Mouse (Mus musculus) MEL (cell line): Measurements from ENCODE around the gene Nes.

Experiments
- CHD1 ChIP-seq: IDR thresholded peaks from 2 replicates; pipeline ENCODE4 v1.6.1; 2012; ENCODE audit warnings: low read depth, mild to moderate bottlenecking, inconsistent platforms, low read length, improper control_type of control experiment
- CTCF ChIP-seq, 3 experiments: IDR thresholded peaks in 2 of 3; conservative IDR thresholded peaks in 1 of 3; 2 replicates each; pipeline ENCODE4 v1.5.1; 2011 to 2012; ENCODE audit warnings: low read length in 3 of 3, low read depth in 2 of 3, mild to moderate bottlenecking in 2 of 3, improper control_type of control experiment in 1 of 3, inconsistent platforms in 1 of 3, mixed read lengths in 1 of 3, moderate library complexity in 1 of 3; ENCODE audit not compliant: control insufficient read depth in 1 of 3, insufficient read depth in 1 of 3, poor library complexity in 1 of 3, severe bottlenecking in 1 of 3
- GABPA ChIP-seq: IDR thresholded peaks from 2 replicates; pipeline ENCODE4 v1.6.1; 2012; ENCODE audit warnings: low read depth, mild to moderate bottlenecking, inconsistent platforms, low read length, improper control_type of control experiment, moderate library complexity
- HCFC1 ChIP-seq: IDR thresholded peaks from 2 replicates; pipeline ENCODE4 v1.6.1; 2012; ENCODE audit warnings: low read depth, mild to moderate bottlenecking, inconsistent platforms, low read length, improper control_type of control experiment, moderate library complexity
- KAT2A ChIP-seq: conservative IDR thresholded peaks from 2 replicates; pipeline ENCODE4 v1.6.1; 2012; ENCODE audit warnings: low read depth, low read length, improper control_type of control experiment, inconsistent platforms
- MAZ ChIP-seq: IDR thresholded peaks from 2 replicates; pipeline ENCODE4 v1.6.1; 2012; ENCODE audit warnings: low read depth, mild to moderate bottlenecking, inconsistent platforms, low read length, improper control_type of control experiment
- NELFE ChIP-seq: IDR thresholded peaks from 2 replicates; pipeline ENCODE4 v1.6.1; 2011; ENCODE audit warnings: low read depth, low read length, improper control_type of control experiment
- POLR2AphosphoS2 ChIP-seq: IDR thresholded peaks from 2 replicates; pipeline ENCODE4 v1.6.1; 2011; ENCODE audit warnings: low read length, improper control_type of control experiment
- RAD21 ChIP-seq: IDR thresholded peaks from 2 replicates; pipeline ENCODE4 v1.6.1; 2011; ENCODE audit warnings: mild to moderate bottlenecking, low read depth, low read length, improper control_type of control experiment
- TBP ChIP-seq: IDR thresholded peaks from 2 replicates; pipeline ENCODE4 v1.8.0; 2011; ENCODE audit warnings: low read depth, low read length, improper control_type of control experiment
- TCF12 ChIP-seq: IDR thresholded peaks from 2 replicates; pipeline ENCODE4 v1.6.1; 2014; ENCODE audit warnings: low read depth, mild to moderate bottlenecking, inconsistent platforms, low read length, improper control_type of control experiment, moderate library complexity
- UBTF ChIP-seq: IDR thresholded peaks from 2 replicates; pipeline ENCODE4 v1.6.1; 2012; ENCODE audit warnings: low read depth, mild to moderate bottlenecking, inconsistent platforms, low read length, improper control_type of control experiment, moderate library complexity, borderline replicate concordance; ENCODE audit not compliant: insufficient read depth
- USF1 ChIP-seq: IDR thresholded peaks from 2 replicates; pipeline ENCODE4 v1.6.1; 2014; ENCODE audit warnings: low read depth, mild to moderate bottlenecking, inconsistent platforms, low read length, improper control_type of control experiment, moderate library complexity
- ZKSCAN1 ChIP-seq: IDR thresholded peaks from 2 replicates; pipeline ENCODE4 v1.6.1; 2012; ENCODE audit warnings: low read depth, mild to moderate bottlenecking, inconsistent platforms, low read length, improper control_type of control experiment, moderate library complexity

GRCm38 (mm10) chr3:87979493-87979892 is 8.6 kb downstream of the Nes start:
- TF ChIP-seq CTCF (IDR thresholded peaks at IDR 0.05 in 2 of 3, conservative IDR thresholded peaks at IDR 0.05 in 1 of 3; ENCODE audit: control insufficient read depth in 1 of 3, insufficient read depth in 1 of 3, low read depth in 2 of 3, low read length in 3 of 3, poor library complexity in 1 of 3, severe bottlenecking in 1 of 3) (no peak), HCFC1 (no peak), UBTF (no peak), POLR2AphosphoS2 (no peak), USF1 (no peak), TCF12 (no peak), RAD21 (no peak), TBP (no peak), GABPA (no peak), MAZ (no peak), NELFE (no peak), CHD1 (no peak), ZKSCAN1 (no peak), KAT2A (no peak)
